Mouse (Mus musculus) ES-E14 (cell line): ENCODE measurements around the gene Pigv. TPM values are rescaled to one million over a fixed set of nuclear protein-coding genes. Genes with fewer than 3 reads are reported as not detected.
A peak's percentile ranks its signal among the peaks of the same experiment; 100 is the strongest.

ENCODE experiments used
- DNase-seq: peaks from one replicate; pipeline ENCODE4 v3.0.0-alpha.2; 2013; ENCODE audit warnings: low read depth, low spot score
- H3K27ac ChIP-seq: 2 replicates; pipeline ENCODE4 v1.5.1; 2012; ENCODE audit warnings: low read depth, mild to moderate bottlenecking, low read length, moderate library complexity, mixed read lengths; ENCODE audit not compliant: poor library complexity, insufficient read depth, severe bottlenecking
- H3K36me3 ChIP-seq: 2 replicates; pipeline ENCODE4 v1.6.1; 2012; ENCODE audit warnings: mild to moderate bottlenecking, low read length, moderate library complexity, mixed read lengths; ENCODE audit not compliant: control insufficient read depth, poor library complexity, insufficient read depth, severe bottlenecking
- H3K4me1 ChIP-seq, 2 experiments: fragments of 150-350 bp in 1 of 2; sonication (generic) in 1 of 2; 2 replicates each; pipeline ENCODE4 v1.6.1; 2012; ENCODE audit warnings: low read length in 2 of 2, mild to moderate bottlenecking in 1 of 2, mixed read lengths in 1 of 2; ENCODE audit not compliant: control insufficient read depth in 2 of 2, insufficient read depth in 2 of 2, poor library complexity in 1 of 2
- H3K4me3 ChIP-seq, 2 experiments: fragments of 150-350 bp in 1 of 2; sonication (generic) in 1 of 2; 2 replicates each; pipeline ENCODE4 v1.5.1; 2012; ENCODE audit warnings: low read length in 2 of 2, low read depth in 1 of 2, mild to moderate bottlenecking in 1 of 2, mixed read lengths in 1 of 2; ENCODE audit not compliant: insufficient read depth in 1 of 2, poor library complexity in 1 of 2, severe bottlenecking in 1 of 2
- H3K9ac ChIP-seq: 2 replicates; pipeline ENCODE4 v1.6.1; 2012; ENCODE audit warnings: low read depth, mild to moderate bottlenecking, low read length, mixed read lengths; ENCODE audit not compliant: poor library complexity, insufficient read depth, severe bottlenecking
- H3K9me3 ChIP-seq: fragments of 150-350 bp; sonication (generic); 2 replicates; pipeline ENCODE4 v1.6.1; 2012; ENCODE audit warnings: low read depth, mild to moderate bottlenecking, low read length; ENCODE audit not compliant: control insufficient read depth, insufficient read depth
- CHD2 ChIP-seq: IDR thresholded peaks from 2 replicates; pipeline ENCODE4 v1.6.1; 2014; ENCODE audit warnings: mild to moderate bottlenecking, low read depth, low read length, inconsistent platforms
- HCFC1 ChIP-seq: IDR thresholded peaks from 2 replicates; pipeline ENCODE4 v1.6.1; 2012; ENCODE audit warnings: low read length, inconsistent platforms, borderline replicate concordance; ENCODE audit not compliant: insufficient read depth
- MAFK ChIP-seq: IDR thresholded peaks from 2 replicates; pipeline ENCODE4 v1.6.1; 2014; ENCODE audit warnings: mild to moderate bottlenecking, low read depth, low read length, inconsistent platforms; ENCODE audit not compliant: insufficient read depth
- ZC3H11A ChIP-seq: IDR thresholded peaks from 2 replicates; pipeline ENCODE4 v1.6.1; 2012; ENCODE audit warnings: low read depth, mild to moderate bottlenecking, inconsistent platforms, low read length, borderline replicate concordance
- ZNF384 ChIP-seq: IDR thresholded peaks from 2 replicates; pipeline ENCODE4 v1.6.1; 2012; ENCODE audit warnings: low read depth, low read length, inconsistent platforms
- in situ Hi-C, 2 experiments: fragments of 600-800 bp; cut with MboI; formaldehyde crosslinking; loops; one replicate each; pipeline ENCODE4 v1.15.1; 2025; ENCODE audit warnings: low sequenced_read_pairs in 2 of 2, inconsistent platforms in 1 of 2; ENCODE audit not compliant: unreplicated experiment in 2 of 2
- total RNA-seq: library from RNA; depleted of rRNA; stranded (reverse); fragments of 300-350 nt; gene quantifications from 2 replicates; pipeline ENCODE4 v1.2.3, GENCODE M21; 2012

Gene Pigv
- total RNA-seq, 1 experiment, result 11.6 TPM

DNA sequence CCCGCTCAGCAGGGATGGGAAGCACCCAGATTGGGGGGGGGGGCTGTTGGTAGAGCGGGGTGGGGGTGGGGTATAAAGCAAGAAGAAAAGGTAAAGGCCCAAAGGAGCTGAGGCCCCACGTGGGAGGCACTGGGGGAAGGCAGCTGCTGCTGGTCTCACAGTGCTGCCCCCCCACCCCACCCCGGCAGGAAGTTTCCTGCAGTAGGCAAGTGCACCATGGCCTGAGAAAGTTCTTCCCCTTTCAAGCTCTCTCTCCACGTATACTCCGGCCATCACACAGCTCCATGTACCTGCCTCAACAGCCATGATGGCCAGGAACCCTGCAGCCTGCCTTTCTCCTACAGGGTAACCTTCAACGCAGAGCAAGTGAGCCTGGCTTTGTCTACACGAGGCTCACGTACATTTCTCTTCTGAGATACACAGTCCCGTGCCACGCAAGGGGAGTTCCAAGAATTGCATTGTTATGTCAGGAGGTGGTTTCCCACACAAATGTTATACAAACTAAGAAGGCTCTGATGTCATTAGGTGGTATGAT is 50.2 kb downstream of the Pigv start:
- TF ChIP-seq ZC3H11A, result no peak
- no peak for TF ChIP-seq ZNF384
- no peak for TF ChIP-seq MAFK
- no peak for TF ChIP-seq CHD2
- no peak for TF ChIP-seq HCFC1
- in situ Hi-C loops, result no loop called here
- DNase-seq, result no peak
- H3K4me1 ChIP-seq, result peaks cover 7 to 33% of the 10 kb centered on the region in 2 experiments; a peak in 3 of 4 replicates
- H3K4me3 ChIP-seq, result no peak overlapping the region
- no peaks in the 10 kb centered on the region for H3K9me3 ChIP-seq
- H3K27ac ChIP-seq, result peak overlapping the region; percentile 73
- peaks cover 6% of the 10 kb centered on the region; the same call in 1 of the 2 replicates for H3K36me3 ChIP-seq
- H3K9ac ChIP-seq, result 0 out of 2 replicates have a peak overlapping the region, but pooled peaks have one; percentile 27

DNA sequence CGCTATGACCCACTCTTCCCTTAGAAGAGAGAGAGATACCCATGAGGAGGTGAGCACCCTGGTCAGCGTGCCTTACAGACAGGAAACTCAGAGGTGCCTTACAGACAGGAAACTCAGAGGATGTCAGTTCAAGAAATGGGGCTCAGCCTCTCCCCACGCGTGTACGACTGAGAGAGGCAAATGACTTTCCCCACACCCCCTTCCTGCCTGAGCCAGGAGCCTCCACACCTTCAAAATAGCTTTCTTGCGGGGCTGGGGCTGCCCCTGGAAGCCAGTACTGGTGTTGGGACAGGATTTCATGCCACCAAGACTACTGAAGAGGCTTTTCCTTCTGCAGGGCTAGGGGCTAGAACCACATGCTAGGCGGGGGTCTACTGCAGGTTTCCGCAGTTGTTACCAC is 51.8 kb downstream of the Pigv start:
- no peak overlapping the region for H3K4me3 ChIP-seq
- no peak for DNase-seq
- H3K36me3 ChIP-seq, result peaks cover 4% of the 10 kb centered on the region; the same call in 1 of the 2 replicates
- H3K4me1 ChIP-seq, result peaks cover 7 to 31% of the 10 kb centered on the region in 2 experiments; a peak in 3 of 4 replicates
- no peaks in the 10 kb centered on the region for H3K9me3 ChIP-seq
- H3K27ac ChIP-seq, result peak overlapping the region; percentile 16; the same call in 1 of the 2 replicates
- no peak for TF ChIP-seq MAFK
- no peak for TF ChIP-seq ZNF384
- no peak for TF ChIP-seq HCFC1
- TF ChIP-seq CHD2, result no peak
- no peak for TF ChIP-seq ZC3H11A
- H3K9ac ChIP-seq, result peak overlapping the region; percentile 15; the same call in 1 of the 2 replicates
- in situ Hi-C loops, result no loop called here

DNA sequence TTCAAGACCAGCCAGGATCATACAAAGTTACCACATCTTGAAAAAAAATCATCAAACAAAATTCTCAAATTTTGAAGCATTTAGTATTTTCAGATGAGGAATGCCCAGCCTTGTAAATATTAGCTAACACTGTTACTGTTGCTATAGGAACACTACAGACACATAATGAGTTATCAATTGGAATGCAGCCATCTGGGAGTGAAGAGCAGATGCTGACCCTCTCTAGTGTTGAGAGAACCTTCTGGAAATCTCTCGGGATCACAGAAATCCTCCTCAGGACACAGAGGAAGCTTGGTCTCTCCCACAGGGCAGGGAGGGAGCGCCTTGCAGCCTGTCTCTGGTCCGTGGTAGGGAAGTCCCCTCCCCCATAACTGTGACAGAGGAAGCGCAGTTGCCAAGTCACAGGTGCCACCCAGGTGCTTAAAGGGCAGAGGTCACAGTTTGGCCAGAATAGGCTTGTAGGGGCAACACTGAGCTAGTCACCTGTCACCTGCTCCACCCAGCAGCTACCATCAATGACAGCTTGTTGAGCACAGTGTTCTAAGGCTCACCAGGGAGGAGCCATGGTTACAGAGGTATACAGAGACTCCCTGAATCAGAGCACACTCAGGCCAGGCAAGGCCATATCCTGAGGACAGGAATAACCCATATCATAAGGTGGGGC is 52.8 kb downstream of the Pigv start:
- Histone ChIP-seq H3K9ac (no peak overlapping the region), H3K36me3 (peaks cover 9% of the 10 kb centered on the region; the same call in 1 of the 2 replicates), H3K4me3 (no peak overlapping the region), H3K9me3 (no peaks in the 10 kb centered on the region), H3K27ac (no peak overlapping the region), H3K4me1 (peaks cover 5 to 28% of the 10 kb centered on the region in 2 experiments; a peak in 2 of 4 replicates)
- in situ Hi-C loops, result no loop called here
- DNase-seq, result no peak
- TF ChIP-seq CHD2, result no peak
- no peak for TF ChIP-seq MAFK
- TF ChIP-seq HCFC1, result no peak
- TF ChIP-seq ZC3H11A, result no peak
- TF ChIP-seq ZNF384, result no peak

DNA sequence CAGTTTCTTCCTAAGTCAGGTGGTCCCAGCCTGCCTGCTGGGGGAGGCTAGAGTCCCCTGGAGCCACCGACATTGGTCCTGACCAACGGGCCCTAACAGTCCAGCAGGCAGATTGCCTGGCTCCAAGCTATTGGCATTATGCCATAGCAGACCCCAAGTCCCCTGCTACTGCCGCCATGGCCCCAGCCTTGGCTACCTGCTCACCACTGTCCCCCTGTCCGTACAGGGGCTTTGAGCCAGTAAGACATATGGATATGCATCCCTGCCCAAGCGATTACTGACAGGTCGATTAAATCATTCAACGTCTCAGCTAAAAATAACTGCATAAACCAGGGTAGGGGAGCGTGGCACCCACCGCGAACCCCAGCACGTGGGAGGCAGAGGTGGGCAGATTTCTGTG is 54.5 kb downstream of the Pigv start:
- Histone ChIP-seq H3K27ac (no peak overlapping the region), H3K9ac (no peak overlapping the region), H3K4me3 (no peak overlapping the region), H3K9me3 (no peaks in the 10 kb centered on the region), H3K4me1 (peaks cover 5 to 32% of the 10 kb centered on the region in 2 experiments; a peak in 3 of 4 replicates), H3K36me3 (peaks cover 19% of the 10 kb centered on the region; the same call in 1 of the 2 replicates)
- TF ChIP-seq ZC3H11A (no peak), CHD2 (no peak), MAFK (no peak), HCFC1 (no peak)
- DNase-seq, result no peak
- in situ Hi-C loops, result no loop called here
